Mouse (Mus musculus): ENCODE measurements around the gene Hcst.

GRCm38 (mm10) chr7:30430191-30430590 lies 10.5 kb upstream of the Hcst start:
- TF ChIP-seq CTCF (IDR thresholded peaks at IDR 0.05; ENCODE audit: low read depth), result no peak
- TF ChIP-seq EP300 (IDR thresholded peaks at IDR 0.05; ENCODE audit: low read depth), result no peak
